Mouse (Mus musculus) monocyte, adult 5-6 weeks (primary cell): ENCODE data around the gene Irgm1. TPM values are rescaled to one million over a fixed set of nuclear protein-coding genes. Genes with fewer than 3 reads are reported as not detected.
A peak's percentile ranks its signal among the peaks of the same experiment; 100 is the strongest.
"Not testable (repeated sequence)": the region's sequence is repeated elsewhere in the genome, so short reads cannot be mapped to it uniquely, and the experiment has no call there.

Experiments used
- ATAC-seq: fragments of 153-309, 156-312 bp; replicated peaks from 2 replicates; pipeline ENCODE4 v1.8.0; 2017; ENCODE audit warnings: mild to moderate bottlenecking; ENCODE audit not compliant: low TSS enrichment, insufficient number of reproducible peaks, severe bottlenecking, poor library complexity, low FRiP score
- total RNA-seq: library from RNA; stranded (forward); fragments of 200-1000, 200-491, 200-594 nt; gene quantifications from 3 replicates; pipeline ENCODE4 v1.2.3, GENCODE M21; 2017

Irgm1 gene
- total RNA-seq, 1 experiment from 2014 or later = 48.9 TPM

DNA sequence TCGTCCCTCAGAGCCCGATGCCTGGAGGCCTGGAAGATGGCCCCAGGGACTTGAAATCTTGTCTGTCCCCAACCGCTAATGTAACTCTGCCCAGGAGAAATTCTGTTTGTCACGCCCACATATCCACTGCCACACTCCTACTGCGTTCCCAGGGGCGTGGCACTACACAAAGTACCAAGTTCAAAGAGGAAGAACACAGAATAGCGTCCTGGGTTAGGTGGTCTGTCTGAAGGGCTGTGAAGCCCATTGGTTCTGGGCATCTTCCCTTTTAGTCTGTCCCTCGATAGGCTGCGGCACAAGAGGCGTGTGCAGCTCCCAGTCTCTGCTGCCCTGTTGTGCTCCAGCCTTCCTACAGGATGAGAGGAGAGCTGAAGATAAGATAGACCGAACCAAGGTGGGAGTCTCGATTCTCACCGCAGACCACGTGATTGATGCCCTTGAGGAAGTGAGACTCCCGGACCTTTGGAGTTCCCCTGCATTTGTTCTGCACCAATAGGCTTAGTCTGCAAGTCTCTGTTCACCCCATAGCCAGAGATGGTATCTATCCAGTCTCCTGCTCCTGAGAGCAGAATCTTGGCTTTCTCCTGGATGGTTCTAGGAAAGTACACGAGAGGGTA, 33.2 kb downstream of the Irgm1 start:
- peak; percentile 48 for ATAC-seq

DNA sequence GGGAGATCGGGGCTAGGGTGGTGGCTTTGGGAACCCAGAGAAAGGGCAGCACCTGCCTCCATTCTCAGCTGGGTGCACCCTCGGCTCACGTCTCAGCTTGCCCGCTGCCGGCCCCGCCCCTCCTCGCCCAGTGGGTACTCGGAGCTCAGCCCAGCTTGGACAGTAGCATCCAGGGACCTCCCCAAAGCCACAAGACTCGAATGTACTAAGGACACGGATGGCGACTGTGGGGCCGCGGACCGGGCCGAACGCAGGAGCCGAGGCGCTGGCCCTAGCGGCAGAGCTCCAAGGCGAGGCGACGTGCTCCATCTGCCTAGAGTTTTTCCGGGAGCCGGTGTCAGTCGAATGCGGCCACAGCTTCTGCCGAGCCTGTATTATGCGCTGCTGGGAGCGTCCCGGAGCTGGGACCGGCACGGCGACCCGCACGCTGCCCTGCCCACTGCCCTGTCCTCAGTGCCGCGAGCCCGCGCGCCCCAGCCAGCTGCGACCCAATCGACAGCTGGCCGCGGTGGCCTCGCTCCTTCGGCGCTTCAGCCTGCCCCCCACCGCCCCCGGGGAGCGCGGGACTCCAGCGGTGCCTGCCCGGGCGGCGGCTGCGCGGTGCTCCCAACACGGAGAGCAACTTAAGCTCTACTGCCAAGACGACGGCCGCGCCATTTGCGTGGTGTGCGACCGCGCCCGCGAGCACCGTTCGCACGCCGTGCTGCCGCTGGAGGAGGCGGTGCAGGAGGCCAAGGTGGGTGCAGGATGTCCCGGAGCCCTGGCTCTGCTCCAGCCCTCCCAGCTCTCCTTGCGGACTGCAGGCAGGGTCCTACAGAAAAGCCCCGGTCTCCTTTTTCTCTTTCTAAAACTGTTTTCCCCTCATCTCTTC, 33.9 kb downstream of the Irgm1 start:
- no peak for ATAC-seq

DNA sequence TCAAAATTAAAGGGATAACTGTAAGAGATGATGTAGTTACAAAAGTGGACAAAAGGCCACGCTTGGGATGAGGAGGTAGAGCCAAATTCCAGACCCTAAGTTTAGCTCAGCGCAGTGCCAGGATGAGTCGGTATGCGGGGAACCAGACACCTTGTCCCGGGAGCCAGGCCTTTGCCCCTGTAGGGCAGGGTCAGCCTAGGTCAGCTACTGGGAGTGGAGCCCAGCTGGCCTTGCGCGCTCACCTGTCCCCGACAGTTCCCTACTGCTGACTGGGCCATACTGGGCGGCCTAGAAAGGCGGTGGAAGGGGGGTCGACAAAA, 34.5 kb downstream of the Irgm1 start:
- no peak for ATAC-seq

DNA sequence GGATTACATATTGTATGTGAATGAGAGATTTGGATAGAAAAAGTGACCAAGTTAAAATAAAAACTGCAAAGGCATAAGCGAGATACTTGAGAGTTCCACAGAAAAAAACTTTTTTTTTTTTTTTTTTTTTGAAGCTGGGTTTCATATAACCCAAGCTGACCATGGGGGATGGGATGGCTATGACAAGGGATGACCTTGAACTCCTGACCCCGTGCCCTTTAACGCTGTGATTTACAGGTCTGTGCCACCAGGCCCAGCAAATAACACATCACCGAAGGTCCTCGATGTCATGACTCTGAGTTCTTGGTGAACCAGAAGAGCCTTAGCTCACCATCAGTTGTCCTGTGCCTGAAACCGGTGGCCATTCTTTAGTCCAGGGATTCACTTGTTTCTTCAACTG, 35.6 kb downstream of the Irgm1 start:
- no peak for ATAC-seq

DNA sequence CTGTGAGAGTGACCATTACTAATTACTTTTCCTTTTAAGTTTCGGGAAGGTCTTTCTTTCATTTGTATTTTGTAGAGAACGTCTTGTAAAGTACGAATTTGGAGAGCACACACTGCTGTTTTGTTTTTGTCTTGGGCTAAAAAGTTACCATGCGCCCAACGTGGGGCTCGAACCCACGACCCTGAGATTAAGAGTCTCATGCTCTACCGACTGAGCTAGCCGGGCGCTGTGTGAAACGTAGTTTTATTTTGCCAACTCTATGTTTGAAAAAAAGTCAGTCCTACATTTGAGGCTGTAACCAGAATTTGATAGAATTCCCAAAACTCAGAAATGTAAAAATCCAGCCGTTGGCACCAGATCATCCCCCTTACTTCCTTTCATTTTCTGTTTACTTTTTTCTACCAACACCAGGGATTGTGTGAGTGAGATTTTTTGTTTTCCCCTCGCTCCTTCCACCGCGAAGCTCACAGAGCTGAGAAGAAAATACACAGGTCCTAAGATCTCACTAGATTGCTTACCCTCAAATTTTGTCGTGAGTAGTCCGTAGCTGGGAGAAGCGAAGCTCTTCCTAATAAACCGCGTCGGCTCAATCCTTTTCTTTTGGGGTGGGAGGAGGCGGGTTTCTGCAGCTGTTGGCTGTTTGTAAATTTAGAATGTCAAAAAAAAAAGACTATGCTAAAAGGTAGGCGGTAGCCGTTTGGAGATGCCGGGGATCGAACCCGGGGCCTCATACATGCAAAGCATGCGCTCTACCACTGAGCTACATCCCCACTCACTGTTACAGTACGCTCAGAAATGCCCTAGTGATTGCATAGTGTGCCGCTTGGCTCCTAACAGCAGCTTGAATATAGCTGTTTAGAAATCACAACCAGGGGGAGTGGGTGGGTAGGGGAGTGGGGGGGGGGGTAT, 37.5 kb downstream of the Irgm1 start:
- peak; percentile 70 for ATAC-seq

DNA sequence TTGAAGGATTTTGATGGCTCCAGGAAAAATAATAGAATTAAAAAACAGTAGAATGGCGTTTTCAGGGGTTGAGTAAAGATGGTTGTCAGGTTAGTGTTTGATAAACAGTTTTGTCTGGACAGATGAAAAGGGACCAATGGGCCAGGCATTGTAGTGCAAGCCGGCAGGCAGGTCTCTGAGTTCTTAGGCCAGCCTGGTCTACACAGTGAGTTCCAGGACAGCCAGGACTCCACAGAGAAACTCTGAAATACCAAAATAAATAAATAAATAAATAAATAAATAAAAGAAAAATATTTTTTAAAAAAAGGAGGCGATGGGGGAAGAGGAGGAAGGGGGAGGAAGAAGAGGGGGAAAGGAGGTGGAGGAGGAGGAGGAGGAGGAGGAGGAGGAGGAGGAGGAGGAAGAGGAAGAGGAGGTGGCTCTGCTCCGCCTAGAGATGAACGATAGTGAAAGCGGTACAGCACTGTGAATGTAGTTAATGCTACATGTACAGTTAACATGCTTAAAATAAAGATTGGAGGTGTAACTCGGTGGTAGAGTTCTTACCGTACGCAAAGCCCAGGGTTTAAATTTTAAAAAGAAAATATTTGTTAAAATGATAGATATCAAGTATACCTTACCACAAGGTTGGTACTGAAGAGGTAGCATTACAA, 38.3 kb downstream of the Irgm1 start:
- no peak for ATAC-seq

DNA sequence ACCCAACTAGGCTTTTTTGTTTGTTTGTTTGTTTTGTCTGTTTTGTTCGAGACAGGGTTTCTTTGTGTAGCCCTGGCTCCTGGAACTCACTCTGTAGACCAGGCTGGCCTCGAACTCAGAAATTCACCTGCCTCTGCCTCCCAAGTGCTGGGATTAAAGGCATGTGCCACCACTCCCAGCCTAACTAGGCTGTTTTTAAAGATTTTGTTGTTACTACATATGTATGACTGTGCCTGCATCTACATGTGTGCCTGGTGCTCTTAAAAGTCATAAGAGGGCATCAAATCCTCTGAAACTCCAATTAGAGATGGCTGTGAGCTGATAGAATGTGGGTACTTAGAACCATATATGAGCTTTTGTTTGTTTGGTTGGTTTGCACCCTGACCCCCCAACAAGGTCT, 40.2 kb downstream of the Irgm1 start:
- ATAC-seq = no peak

DNA sequence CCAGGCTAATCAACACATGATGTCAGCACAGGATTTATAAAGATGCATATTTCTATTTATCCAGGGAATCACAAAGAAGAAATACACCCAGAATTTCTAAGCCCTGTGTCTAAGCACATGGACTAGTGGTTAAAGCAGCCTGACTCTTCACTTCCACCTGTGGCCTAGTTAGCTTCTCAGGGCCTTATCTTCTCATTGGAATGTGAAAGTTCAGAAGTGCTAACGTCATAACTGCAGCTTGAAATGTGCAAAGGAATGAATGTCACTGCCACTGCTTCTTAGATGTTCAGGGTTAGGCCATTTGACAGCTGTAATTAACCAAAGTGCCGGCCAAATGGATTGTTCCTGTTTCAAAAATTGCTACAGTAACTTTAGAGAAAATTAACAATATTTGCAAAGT, 41.2 kb downstream of the Irgm1 start:
- ATAC-seq = no peak

DNA sequence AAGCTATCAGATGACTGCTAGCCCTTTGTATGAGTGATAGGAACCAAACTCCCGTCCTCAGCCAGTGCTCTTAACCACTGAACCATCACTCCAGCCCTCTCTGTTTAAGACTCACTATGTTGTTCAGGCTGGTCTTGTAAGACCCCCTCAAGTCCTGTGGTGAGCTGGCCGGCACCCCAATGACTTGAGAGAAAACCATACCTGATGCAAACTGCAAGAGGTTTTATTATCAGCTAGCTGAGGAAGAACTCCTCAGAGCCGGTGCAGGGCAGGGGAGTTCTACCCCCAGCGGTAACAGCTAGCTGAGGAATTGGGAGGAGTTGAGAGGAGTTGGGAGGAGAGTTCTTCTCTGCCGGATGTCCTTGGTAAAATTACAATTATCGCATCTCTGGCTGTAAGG, 43.6 kb downstream of the Irgm1 start:
- ATAC-seq = no peak

DNA sequence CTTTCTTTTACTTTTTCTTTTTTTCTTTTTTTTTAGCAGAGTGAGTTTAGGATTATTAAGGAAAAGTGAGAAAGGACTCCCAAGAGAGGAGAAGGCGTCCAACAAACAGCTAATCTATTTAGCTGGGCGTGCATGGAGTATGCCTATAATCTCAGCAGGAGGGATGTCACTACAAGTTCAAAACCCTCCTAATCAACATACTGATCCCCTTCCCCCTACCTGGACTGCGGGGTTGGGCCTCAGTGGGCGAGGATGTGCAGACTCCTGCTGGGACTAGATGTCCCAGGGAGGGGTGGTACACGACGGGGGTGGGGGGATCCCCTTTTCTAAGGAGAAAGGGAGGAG, 44.8 kb downstream of the Irgm1 start:
- ATAC-seq = 0 out of 2 replicates have a peak, but pooled peaks have one; percentile 15

DNA sequence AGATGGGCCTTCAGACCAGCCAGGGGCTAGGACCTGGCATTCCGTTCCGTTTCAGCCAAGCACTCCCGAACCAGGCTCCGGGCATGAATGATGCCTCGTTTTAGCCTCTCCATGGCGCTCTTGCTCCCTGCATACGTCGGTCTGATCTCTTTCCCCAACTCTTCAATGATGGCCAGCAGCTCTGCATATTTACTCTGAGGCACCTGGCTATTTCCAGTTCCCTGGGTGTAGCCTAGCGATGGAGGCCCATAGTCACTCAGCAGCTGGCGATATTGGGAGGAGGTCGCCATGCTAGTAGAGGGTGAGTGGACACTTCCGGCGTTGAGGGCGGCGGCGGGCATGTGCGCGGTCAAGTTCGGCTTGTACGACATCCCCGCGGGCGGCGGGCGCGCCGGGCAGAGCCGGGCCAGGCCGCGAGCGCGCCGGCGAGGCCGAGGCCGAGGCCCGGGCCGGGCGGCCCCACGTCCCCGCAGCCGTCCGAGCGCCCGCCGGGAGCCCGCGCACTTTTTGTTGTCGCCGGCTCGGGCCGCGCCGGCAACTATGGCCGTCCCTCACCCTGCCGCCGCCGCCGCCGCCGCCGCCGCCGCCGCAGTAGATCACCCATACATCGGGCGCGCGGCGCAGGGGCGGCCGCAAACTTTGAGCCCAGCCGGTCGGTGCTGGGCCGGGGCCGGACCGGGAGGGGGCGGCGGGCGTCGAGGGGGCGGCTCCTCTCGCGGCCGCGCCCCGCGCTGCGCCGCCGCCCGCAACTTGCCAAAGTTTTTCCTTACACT, 45.3 kb downstream of the Irgm1 start, which contains the start of the genes Trim7 and Gm12184:
Gene Trim7, plus strand, starts transcription at position 162 of the 773 bp plus-strand sequence.
Gene Gm12184, minus strand, starts transcription at position 677 of the 773 bp plus-strand sequence.
- peak; percentile 60 for ATAC-seq

DNA sequence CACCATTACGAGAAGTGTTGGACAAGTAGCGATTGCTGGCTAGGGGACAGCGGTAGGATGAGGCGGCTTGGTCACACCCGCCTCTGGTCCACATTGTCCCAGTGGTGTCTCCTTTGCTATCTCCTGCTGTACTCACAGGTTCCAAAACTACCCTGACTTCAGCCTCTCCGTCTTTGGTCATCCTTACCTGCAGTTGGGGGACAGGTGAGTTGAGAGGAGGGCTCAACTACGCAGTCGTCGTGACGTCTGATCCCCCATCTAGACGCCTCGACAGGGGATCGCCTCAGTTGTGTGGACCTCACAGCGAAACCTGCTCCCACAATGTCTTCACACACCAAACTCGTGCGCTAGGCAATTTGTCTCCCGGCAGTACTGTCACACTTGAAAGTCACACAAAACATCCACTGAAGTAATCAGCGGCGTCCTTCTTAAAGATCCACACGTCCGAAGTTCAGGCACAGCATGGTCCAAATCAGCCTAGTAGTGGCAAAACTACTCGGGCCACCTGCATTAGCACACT, 47.1 kb downstream of the Irgm1 start:
- no peak for ATAC-seq

DNA sequence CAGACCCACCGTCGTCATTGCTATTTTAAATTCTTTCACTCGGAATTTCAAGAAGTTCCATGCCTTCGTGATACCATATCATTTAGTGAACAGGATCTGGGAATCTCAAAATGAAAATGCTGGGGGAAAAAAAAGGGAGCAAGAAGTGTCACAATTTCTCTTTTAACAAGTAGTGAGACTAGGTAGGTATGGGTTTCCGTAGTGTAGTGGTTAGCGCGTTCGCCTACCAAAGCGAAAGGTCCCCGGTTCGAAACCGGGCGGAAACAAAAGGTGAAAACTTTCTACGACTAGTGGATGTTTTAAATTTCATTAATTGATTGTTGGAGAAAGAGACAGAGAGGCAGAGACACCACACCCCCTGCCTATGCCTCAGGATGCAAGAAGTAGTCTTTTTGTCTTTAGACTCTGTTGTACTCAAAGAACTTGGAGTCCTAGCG, 47.9 kb downstream of the Irgm1 start:
- peak; percentile 49 for ATAC-seq

DNA sequence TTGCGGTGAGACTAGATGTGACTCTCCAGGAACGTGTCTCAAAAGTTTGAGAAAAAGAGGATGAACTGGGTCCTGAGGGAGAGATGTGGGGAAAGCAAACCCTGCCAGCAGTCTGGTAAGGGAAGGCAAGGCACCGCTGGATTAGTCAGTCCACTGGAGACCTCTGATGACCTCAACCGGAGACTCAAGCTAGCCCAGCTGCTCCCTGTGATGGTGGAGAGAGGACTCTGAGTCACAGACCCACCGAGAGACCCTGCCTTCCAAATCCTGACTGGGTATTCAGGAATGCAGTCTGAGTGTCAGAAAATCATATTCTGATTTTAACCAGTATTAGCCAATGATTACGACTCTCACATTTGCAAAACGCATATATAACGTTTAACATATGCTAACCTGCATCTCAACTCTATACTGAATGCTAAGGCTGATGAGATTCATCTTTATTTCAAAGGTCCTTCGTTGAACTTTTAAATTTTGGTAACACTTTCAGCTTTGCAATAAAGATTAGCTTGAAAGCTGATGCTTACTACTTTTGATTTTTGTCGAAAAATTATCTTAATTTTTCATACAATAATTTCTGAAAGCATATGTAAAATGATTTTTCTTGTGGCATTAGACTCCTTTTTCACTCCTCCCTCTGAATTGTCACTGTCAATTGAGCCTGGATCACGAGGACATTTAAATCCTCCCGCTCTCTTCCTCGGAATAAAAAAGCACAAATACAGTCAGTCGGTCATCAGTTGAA, 48.5 kb downstream of the Irgm1 start:
- no peak for ATAC-seq

DNA sequence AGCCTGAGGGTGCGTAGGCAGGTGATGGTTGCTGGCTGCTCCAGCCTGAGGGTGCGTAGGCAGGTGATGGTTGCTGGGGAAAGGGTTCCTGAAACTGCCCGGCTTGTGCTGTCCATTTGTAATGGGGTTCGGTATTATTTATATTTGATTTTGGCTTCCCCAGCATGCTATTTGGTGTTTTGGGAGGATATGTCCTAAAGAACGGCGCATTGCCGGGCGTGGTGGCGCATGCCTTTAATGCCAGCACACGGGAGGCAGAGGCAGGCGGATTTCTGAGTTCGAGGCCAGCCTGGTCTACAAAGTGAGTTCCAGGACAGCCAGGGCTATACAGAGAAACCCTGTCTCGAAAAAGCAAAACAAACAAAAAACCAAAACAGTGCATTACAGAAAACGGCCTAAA, 50.2 kb downstream of the Irgm1 start:
- not testable (repeated sequence) for ATAC-seq

DNA sequence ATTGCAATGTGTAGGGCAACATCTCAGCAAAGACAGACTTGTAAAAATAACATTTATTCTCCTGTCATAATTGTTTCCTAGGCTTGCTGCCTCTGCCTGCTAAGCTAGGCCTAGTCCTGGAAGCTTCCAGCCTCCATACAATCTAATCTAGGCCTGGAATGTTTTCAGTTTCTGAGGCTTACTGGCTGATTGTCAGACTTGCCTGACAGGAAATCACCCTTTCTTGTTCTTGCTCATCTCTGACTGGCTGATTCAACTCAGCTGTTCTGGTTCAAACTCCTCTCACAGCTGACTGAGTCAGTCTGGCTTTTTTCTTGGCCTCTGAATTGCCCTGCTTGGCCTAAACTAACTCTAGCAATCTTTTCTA, 51.2 kb downstream of the Irgm1 start:
- no peak for ATAC-seq

DNA sequence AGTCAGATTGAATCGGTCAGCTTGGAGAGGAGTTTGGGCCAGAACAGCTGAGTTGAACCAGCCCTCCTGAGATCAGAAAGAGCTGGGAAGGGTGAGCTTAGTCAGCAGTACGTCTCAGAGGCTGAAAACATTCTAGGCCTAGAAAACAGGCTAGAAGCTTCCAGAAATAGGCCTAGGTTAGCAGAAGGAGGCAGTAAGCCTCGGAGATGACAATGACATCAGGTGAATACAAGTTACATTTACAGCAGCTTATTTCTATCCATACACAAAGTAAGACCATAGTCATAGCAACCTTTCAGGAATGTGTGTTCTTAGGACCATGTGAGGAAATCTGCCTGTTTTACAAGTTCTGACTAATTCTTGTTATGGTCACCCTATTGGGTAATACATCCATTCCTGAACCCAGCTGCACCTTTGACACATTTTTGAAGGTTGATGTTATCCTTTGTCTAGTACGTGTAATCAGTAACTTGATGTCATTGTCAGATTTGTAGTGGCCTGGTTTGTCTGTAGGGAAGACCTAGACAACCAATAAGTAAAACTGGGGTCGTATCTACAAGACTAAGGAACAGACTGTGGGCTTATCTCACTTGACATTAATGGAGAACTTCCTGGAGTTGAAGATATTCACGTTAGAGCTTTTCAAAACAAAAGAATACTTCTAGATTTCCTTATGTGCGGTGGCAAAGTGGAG, 51.7 kb downstream of the Irgm1 start:
- ATAC-seq = no peak
